Mouse (Mus musculus) midbrain, embryonic 11.5 days (tissue): ENCODE measurements at regions not wholly inside any gene's neighbourhood (a gene's known extent, or its start where the extent isn't known, plus 50 kb on each side); places are given as distances from the start of the nearest gene placed in this dataset.

Source experiments
- ATAC-seq: fragments of 200-750 bp; cut with Nextera tagmentation; 2 replicates; pipeline ENCODE4 v1.8.0; 2017; ENCODE audit warnings: moderate TSS enrichment, moderate library complexity; ENCODE audit not compliant: low FRiP score
- DNase-seq: peaks from one replicate; pipeline ENCODE4 v3.0.0; 2015; ENCODE audit warnings: low spot score; ENCODE audit errors: missing footprints
- H3K27ac ChIP-seq: fragments of 300-500 bp; sonication (generic); 2 replicates; pipeline ENCODE4 v1.5.1; 2014; ENCODE audit warnings: low read depth, low read length
- H3K27me3 ChIP-seq: fragments of 300-500 bp; sonication (generic); 2 replicates; pipeline ENCODE4 v1.6.1; 2014; ENCODE audit warnings: mild to moderate bottlenecking, low read length, moderate library complexity, mixed read lengths; ENCODE audit not compliant: control insufficient read depth, insufficient read depth
- H3K36me3 ChIP-seq: fragments of 300-500 bp; sonication (generic); 2 replicates; pipeline ENCODE4 v1.6.1; 2014; ENCODE audit warnings: mild to moderate bottlenecking, low read length, moderate library complexity, mixed read lengths; ENCODE audit not compliant: control insufficient read depth, insufficient read depth
- H3K4me1 ChIP-seq: fragments of 300-500 bp; sonication (generic); 2 replicates; pipeline ENCODE4 v1.6.1; 2014; ENCODE audit warnings: low read length; ENCODE audit not compliant: control insufficient read depth, insufficient read depth
- H3K4me2 ChIP-seq: fragments of 300-500 bp; sonication (generic); 2 replicates; pipeline ENCODE4 v1.6.1; 2014; ENCODE audit warnings: mild to moderate bottlenecking, moderate library complexity
- H3K4me3 ChIP-seq: fragments of 300-500 bp; sonication (generic); 2 replicates; pipeline ENCODE4 v1.5.1; 2014; ENCODE audit warnings: low read depth, low read length
- H3K9ac ChIP-seq: fragments of 300-500 bp; sonication (generic); 2 replicates; pipeline ENCODE4 v1.6.1; 2014; ENCODE audit warnings: low read length
- H3K9me3 ChIP-seq: fragments of 300-500 bp; sonication (generic); 2 replicates; pipeline ENCODE4 v1.6.1; 2016; ENCODE audit warnings: low read length; ENCODE audit not compliant: control insufficient read depth
- WGBS: fragments of 180-500 bp; shearing (Covaris S2); extraction: QIAGEN DNeasy Blood & Tissue Kit; methylation state at CpG from one replicate; pipeline ENCODE4 v1.1.7; 2014; 5-methylcytosine and 5-hydroxymethylcytosine counted together

- ATAC-seq = no peak
- H3K36me3 ChIP-seq = no peaks in the 10 kb centered on the region
- H3K4me2 ChIP-seq = no peak overlapping the region
- H3K4me3 ChIP-seq = no peak overlapping the region
- H3K9ac ChIP-seq = no peak overlapping the region
- no peaks in the 10 kb centered on the region for H3K4me1 ChIP-seq
- no peaks in the 10 kb centered on the region for H3K9me3 ChIP-seq
- H3K27me3 ChIP-seq = no peaks in the 10 kb centered on the region
- DNase-seq = no peak
- H3K27ac ChIP-seq = no peak overlapping the region
- WGBS = 73% methylated on average over 13 of the region's 13 CpGs
These were observed 309.7 kb downstream of the Irx2 start for GRCm38 (mm10) chr13:72938156-72938874.

- DNase-seq (no peak), ATAC-seq (no peak)
- Histone ChIP-seq H3K4me1 (no peaks in the 10 kb centered on the region), H3K9ac (no peak overlapping the region), H3K9me3 (no peaks in the 10 kb centered on the region), H3K4me2 (no peak overlapping the region), H3K27me3 (no peaks in the 10 kb centered on the region), H3K36me3 (no peaks in the 10 kb centered on the region), H3K27ac (no peak overlapping the region), H3K4me3 (no peak overlapping the region)
- WGBS = 57% methylated on average over 7 of the region's 7 CpGs
These were observed 312.7 kb upstream of the Irx4 start for GRCm38 (mm10) chr13:72947374-72948165.

- Histone ChIP-seq H3K4me1 (peaks cover 15% of the 10 kb centered on the region), H3K9ac (peak overlapping the region; percentile 21; the same call in 1 of the 2 replicates), H3K4me3 (no peak overlapping the region), H3K4me2 (peak overlapping the region; percentile 9; the same call in 1 of the 2 replicates), H3K27ac (peak overlapping the region; percentile 52; the same call in 1 of the 2 replicates), H3K27me3 (no peaks in the 10 kb centered on the region), H3K9me3 (no peaks in the 10 kb centered on the region), H3K36me3 (no peaks in the 10 kb centered on the region)
- DNase-seq (peak; percentile 84), ATAC-seq (peak; percentile 84)
- WGBS = 22% methylated on average over 15 of the region's 15 CpGs
These were observed 301.4 kb upstream of the Irx4 start for GRCm38 (mm10) chr13:72958616-72959518.

GRCm38 (mm10) chr13:72961291-72961690 is 299.0 kb upstream of the Irx4 start:
- 90% methylated on average over 3 of the region's 3 CpGs for WGBS
- DNase-seq (peak; percentile 53), ATAC-seq (no peak)
- Histone ChIP-seq H3K27ac (no peak overlapping the region), H3K9me3 (no peaks in the 10 kb centered on the region), H3K9ac (no peak overlapping the region), H3K4me1 (peaks cover 15% of the 10 kb centered on the region), H3K27me3 (no peaks in the 10 kb centered on the region), H3K36me3 (no peaks in the 10 kb centered on the region), H3K4me3 (no peak overlapping the region), H3K4me2 (no peak overlapping the region)

- ATAC-seq (no peak), DNase-seq (no peak)
- Histone ChIP-seq H3K4me2 (no peak overlapping the region), H3K4me1 (no peaks in the 10 kb centered on the region), H3K27me3 (no peaks in the 10 kb centered on the region), H3K36me3 (no peaks in the 10 kb centered on the region), H3K27ac (no peak overlapping the region), H3K9me3 (no peaks in the 10 kb centered on the region), H3K4me3 (no peak overlapping the region), H3K9ac (no peak overlapping the region)
- WGBS = 93% methylated on average over 4 of the region's 4 CpGs
These were observed 288.1 kb upstream of the Irx4 start for GRCm38 (mm10) chr13:72972165-72972564.

- H3K27me3 ChIP-seq = no peaks in the 10 kb centered on the region
- H3K4me3 ChIP-seq = no peak overlapping the region
- ATAC-seq (no peak), DNase-seq (no peak)
- H3K9ac ChIP-seq = no peak overlapping the region
- no peaks in the 10 kb centered on the region for H3K4me1 ChIP-seq
- 55% methylated on average over 1 of the region's 1 CpGs for WGBS
- no peak overlapping the region for H3K27ac ChIP-seq
- no peaks in the 10 kb centered on the region for H3K36me3 ChIP-seq
- no peaks in the 10 kb centered on the region for H3K9me3 ChIP-seq
- no peak overlapping the region for H3K4me2 ChIP-seq
These were observed 287.4 kb upstream of the Irx4 start for GRCm38 (mm10) chr13:72972894-72973293.

- ATAC-seq = no peak
- H3K36me3 ChIP-seq = no peaks in the 10 kb centered on the region
- H3K27ac ChIP-seq = no peak overlapping the region
- H3K4me2 ChIP-seq = no peak overlapping the region
- no peaks in the 10 kb centered on the region for H3K4me1 ChIP-seq
- H3K9me3 ChIP-seq = no peaks in the 10 kb centered on the region
- H3K4me3 ChIP-seq = no peak overlapping the region
- H3K27me3 ChIP-seq = no peaks in the 10 kb centered on the region
- no peak for DNase-seq
- WGBS = 89% methylated on average over 6 of the region's 6 CpGs
- no peak overlapping the region for H3K9ac ChIP-seq
These were observed 283.1 kb upstream of the Irx4 start for GRCm38 (mm10) chr13:72977213-72977612.

- H3K27ac ChIP-seq = no peak overlapping the region
- 87% methylated on average over 3 of the region's 3 CpGs for WGBS
- H3K9ac ChIP-seq = no peak overlapping the region
- H3K9me3 ChIP-seq = no peaks in the 10 kb centered on the region
- H3K27me3 ChIP-seq = no peaks in the 10 kb centered on the region
- no peaks in the 10 kb centered on the region for H3K36me3 ChIP-seq
- H3K4me1 ChIP-seq = no peaks in the 10 kb centered on the region
- ATAC-seq = no peak
- H3K4me2 ChIP-seq = no peak overlapping the region
- no peak for DNase-seq
- H3K4me3 ChIP-seq = no peak overlapping the region
These were observed 282.3 kb upstream of the Irx4 start for GRCm38 (mm10) chr13:72977971-72978370.
